Mouse (Mus musculus) kidney, embryonic 16.5 days (tissue): Measurements from ENCODE around the gene Osbp2. TPM values are rescaled to one million over a fixed set of nuclear protein-coding genes. Genes with fewer than 3 reads are reported as not detected.
A peak's percentile ranks its signal among the peaks of the same experiment; 100 is the strongest.

ENCODE experiments used
- ATAC-seq: fragments of 200-750 bp; cut with Nextera tagmentation; 2 replicates; pipeline ENCODE4 v1.8.0; 2017; ENCODE audit warnings: moderate TSS enrichment; ENCODE audit not compliant: low FRiP score, low TSS enrichment
- H3K27ac ChIP-seq: fragments of 300-500 bp; sonication (generic); 2 replicates; pipeline ENCODE4 v1.5.1; 2014; ENCODE audit warnings: low read length
- H3K27me3 ChIP-seq: fragments of 300-500 bp; sonication (generic); 2 replicates; pipeline ENCODE4 v1.6.1; 2014; ENCODE audit warnings: low read length, control low read depth, mixed read lengths; ENCODE audit not compliant: insufficient read depth
- H3K36me3 ChIP-seq: fragments of 300-500 bp; sonication (generic); 2 replicates; pipeline ENCODE4 v1.6.1; 2014; ENCODE audit warnings: low read length, control low read depth, mixed read lengths; ENCODE audit not compliant: insufficient read depth
- H3K4me1 ChIP-seq: fragments of 300-500 bp; sonication (generic); 2 replicates; pipeline ENCODE4 v1.6.1; 2014; ENCODE audit warnings: low read length, control low read depth, mixed read lengths; ENCODE audit not compliant: insufficient read depth
- H3K4me2 ChIP-seq: fragments of 300-500 bp; sonication (generic); replicated peaks from 2 replicates; pipeline ENCODE4 v1.6.1; 2014; ENCODE audit warnings: low read depth, low read length
- H3K4me3 ChIP-seq: fragments of 300-500 bp; sonication (generic); 2 replicates; pipeline ENCODE4 v1.5.1; 2014; ENCODE audit warnings: mild to moderate bottlenecking, low read length
- H3K9ac ChIP-seq: fragments of 300-500 bp; sonication (generic); replicated peaks from 2 replicates; pipeline ENCODE4 v1.6.1; 2014; ENCODE audit warnings: low read length
- H3K9me3 ChIP-seq: fragments of 300-500 bp; sonication (generic); 2 replicates; pipeline ENCODE4 v1.6.1; 2016; ENCODE audit warnings: low read length, control low read depth
- WGBS: fragments of 180-500 bp; shearing (Covaris S2); extraction: QIAGEN DNeasy Blood & Tissue Kit; methylation state at CpG from one replicate; pipeline ENCODE4 v1.1.7; 2014; 5-methylcytosine and 5-hydroxymethylcytosine counted together
- polyA plus RNA-seq: library from polyadenylated mRNA; unstranded; fragments of >200 nt; fragmentation: Nextera tagmentation; extraction: Ambion mirVana; gene quantifications from 2 replicates; pipeline ENCODE4 v1.2.1, GENCODE M21; 2015

Osbp2 gene
- polyA plus RNA-seq, 1 experiment from 2014 or later = 1.1 TPM

GRCm38 (mm10) chr11:3724726-3725125, 139.0 kb downstream of the Osbp2 start:
- no peaks in the 10 kb centered on the region for H3K4me1 ChIP-seq
- H3K4me2 ChIP-seq = no peak overlapping the region
- no peaks in the 10 kb centered on the region for H3K27me3 ChIP-seq
- no peaks in the 10 kb centered on the region for H3K9me3 ChIP-seq
- no peak for ATAC-seq
- no peak overlapping the region for H3K9ac ChIP-seq
- H3K36me3 ChIP-seq = no peaks in the 10 kb centered on the region
- no peak overlapping the region for H3K4me3 ChIP-seq
- WGBS = 76% methylated on average over 5 of the region's 5 CpGs
- no peak overlapping the region for H3K27ac ChIP-seq

- no peaks in the 10 kb centered on the region for H3K36me3 ChIP-seq
- H3K9ac ChIP-seq = no peak overlapping the region
- no peak for ATAC-seq
- no peaks in the 10 kb centered on the region for H3K4me1 ChIP-seq
- WGBS = 81% methylated on average over 4 of the region's 4 CpGs
- no peak overlapping the region for H3K27ac ChIP-seq
- no peak overlapping the region for H3K4me3 ChIP-seq
- H3K9me3 ChIP-seq = no peaks in the 10 kb centered on the region
- no peaks in the 10 kb centered on the region for H3K27me3 ChIP-seq
- H3K4me2 ChIP-seq = no peak overlapping the region
Observed at GRCm38 (mm10) chr11:3723910-3724309, 139.8 kb downstream of the Osbp2 start.

- H3K4me2 ChIP-seq = no peak overlapping the region
- no peaks in the 10 kb centered on the region for H3K9me3 ChIP-seq
- no peaks in the 10 kb centered on the region for H3K27me3 ChIP-seq
- H3K4me1 ChIP-seq = no peaks in the 10 kb centered on the region
- no peak for ATAC-seq
- H3K27ac ChIP-seq = no peak overlapping the region
- H3K36me3 ChIP-seq = no peaks in the 10 kb centered on the region
- no peak overlapping the region for H3K9ac ChIP-seq
- no peak overlapping the region for H3K4me3 ChIP-seq
- 58% methylated on average over 3 of the region's 3 CpGs for WGBS
Observed at GRCm38 (mm10) chr11:3722861-3723260, 140.8 kb downstream of the Osbp2 start.

DNA sequence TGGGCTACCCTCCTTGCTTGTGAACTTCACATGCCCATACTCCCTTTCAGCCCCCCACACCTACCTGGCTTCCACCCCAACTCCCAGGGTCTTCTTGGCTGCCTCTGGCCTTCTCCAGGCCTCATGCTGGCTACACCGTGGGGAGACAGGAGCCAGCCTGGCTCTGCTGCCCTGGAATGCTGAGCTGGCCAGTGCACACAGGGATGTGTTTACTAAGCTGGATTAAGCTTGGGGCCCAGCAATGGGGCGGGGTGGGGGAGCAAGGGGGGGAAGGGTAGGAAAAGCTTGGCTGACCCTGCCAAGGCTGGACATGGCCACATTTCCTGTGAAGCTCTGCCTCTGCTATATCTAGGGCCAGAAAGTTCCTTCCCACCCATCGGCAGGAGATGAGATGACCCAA, 141.7 kb downstream of the Osbp2 start:
- Histone ChIP-seq H3K4me2 (no peak overlapping the region), H3K9me3 (no peaks in the 10 kb centered on the region), H3K36me3 (no peaks in the 10 kb centered on the region), H3K27me3 (no peaks in the 10 kb centered on the region), H3K27ac (no peak overlapping the region), H3K4me1 (no peaks in the 10 kb centered on the region), H3K9ac (no peak overlapping the region), H3K4me3 (no peak overlapping the region)
- no peak for ATAC-seq
- WGBS = 68% methylated on average over 3 of the region's 3 CpGs

DNA sequence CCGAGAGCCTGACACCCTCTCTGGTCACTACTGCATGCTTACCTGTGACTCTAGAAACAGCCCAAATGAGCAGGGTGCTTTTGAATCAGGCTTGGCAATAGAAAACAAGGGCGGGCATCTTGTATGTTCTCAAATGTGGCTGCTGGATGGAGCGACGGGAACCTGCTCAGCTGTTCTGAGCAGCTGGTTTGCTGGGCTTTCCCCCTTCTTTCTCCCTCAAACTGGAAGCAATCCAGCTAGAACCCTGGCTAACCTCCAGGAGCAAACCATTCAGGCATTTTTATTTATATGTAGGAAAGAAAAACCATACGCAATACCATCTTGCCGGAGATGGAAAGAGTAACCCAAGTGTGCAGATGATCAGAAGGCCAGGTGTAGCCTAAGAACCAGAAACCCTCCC, 147.0 kb downstream of the Osbp2 start:
- Histone ChIP-seq H3K4me2 (no peak overlapping the region), H3K27ac (no peak overlapping the region), H3K4me1 (no peaks in the 10 kb centered on the region), H3K9ac (no peak overlapping the region), H3K27me3 (no peaks in the 10 kb centered on the region), H3K9me3 (no peaks in the 10 kb centered on the region), H3K36me3 (no peaks in the 10 kb centered on the region), H3K4me3 (no peak overlapping the region)
- WGBS = 77% methylated on average over 6 of the region's 6 CpGs
- ATAC-seq = no peak

GRCm38 (mm10) chr11:3714486-3714885, 149.2 kb downstream of the Osbp2 start:
- H3K9me3 ChIP-seq = no peaks in the 10 kb centered on the region
- no peak overlapping the region for H3K27ac ChIP-seq
- no peaks in the 10 kb centered on the region for H3K27me3 ChIP-seq
- no peaks in the 10 kb centered on the region for H3K36me3 ChIP-seq
- H3K4me1 ChIP-seq = no peaks in the 10 kb centered on the region
- no peak overlapping the region for H3K4me2 ChIP-seq
- no peak overlapping the region for H3K4me3 ChIP-seq
- no peak overlapping the region for H3K9ac ChIP-seq
- ATAC-seq = 0 out of 2 replicates have a peak, but pooled peaks have one; percentile 46
- WGBS = 40% methylated on average over 15 of the region's 15 CpGs

DNA sequence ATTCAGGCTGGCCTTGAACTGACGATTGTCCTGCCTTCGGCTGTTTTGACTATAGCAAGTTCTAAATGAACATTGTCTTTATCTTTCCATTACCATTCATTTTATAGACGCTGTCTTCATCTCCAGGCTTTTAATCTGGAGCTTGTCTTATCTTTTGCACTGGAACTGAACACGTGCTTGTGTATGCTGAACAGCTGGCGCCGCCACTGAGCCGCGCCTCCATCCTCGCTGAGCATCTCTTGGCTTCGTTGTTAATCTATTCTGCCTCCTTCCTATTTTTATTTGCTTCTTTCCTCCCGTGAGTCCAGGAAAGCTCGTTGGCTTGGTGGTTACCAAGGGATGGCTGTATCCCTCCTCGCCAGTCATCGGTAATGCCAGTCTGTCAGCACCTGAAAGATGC, 153.5 kb downstream of the Osbp2 start:
- 67% methylated on average over 14 of the region's 14 CpGs for WGBS
- ATAC-seq = no peak

GRCm38 (mm10) chr11:3707057-3707456, 156.6 kb downstream of the Osbp2 start:
- Histone ChIP-seq H3K4me1 (0 out of 2 replicates have a peak, but pooled peaks cover 3% of the 10 kb centered on the region), H3K36me3 (no peaks in the 10 kb centered on the region), H3K27me3 (no peaks in the 10 kb centered on the region; the same call in 1 of the 2 replicates), H3K4me3 (no peak overlapping the region), H3K27ac (no peak overlapping the region), H3K9ac (no peak overlapping the region), H3K9me3 (no peaks in the 10 kb centered on the region), H3K4me2 (no peak overlapping the region)
- ATAC-seq = no peak
- 78% methylated on average over 8 of the region's 8 CpGs for WGBS

More for the DNA sequence above, 153.5 kb downstream of the Osbp2 start:
- Histone ChIP-seq H3K27ac (no peak overlapping the region), H3K27me3 (no peaks in the 10 kb centered on the region; the same call in 1 of the 2 replicates), H3K4me2 (no peak overlapping the region), H3K9me3 (no peaks in the 10 kb centered on the region), H3K9ac (no peak overlapping the region), H3K4me3 (no peak overlapping the region), H3K4me1 (0 out of 2 replicates have a peak, but pooled peaks cover 3% of the 10 kb centered on the region), H3K36me3 (no peaks in the 10 kb centered on the region)

GRCm38 (mm10) chr11:3704404-3704803, 159.3 kb downstream of the Osbp2 start:
- H3K27me3 ChIP-seq = no peaks in the 10 kb centered on the region; the same call in 1 of the 2 replicates
- 78% methylated on average over 8 of the region's 8 CpGs for WGBS
- no peaks in the 10 kb centered on the region for H3K36me3 ChIP-seq
- H3K27ac ChIP-seq = no peak overlapping the region
- ATAC-seq = no peak
- 0 out of 2 replicates have a peak, but pooled peaks cover 3% of the 10 kb centered on the region for H3K4me1 ChIP-seq
- H3K9ac ChIP-seq = no peak overlapping the region
- H3K4me3 ChIP-seq = no peak overlapping the region
- H3K4me2 ChIP-seq = no peak overlapping the region
- H3K9me3 ChIP-seq = no peaks in the 10 kb centered on the region

- Histone ChIP-seq H3K27ac (no peak overlapping the region), H3K4me3 (no peak overlapping the region), H3K27me3 (no peaks in the 10 kb centered on the region; the same call in 1 of the 2 replicates), H3K9me3 (no peaks in the 10 kb centered on the region), H3K36me3 (no peaks in the 10 kb centered on the region), H3K4me2 (no peak overlapping the region), H3K4me1 (0 out of 2 replicates have a peak, but pooled peaks cover 3% of the 10 kb centered on the region), H3K9ac (no peak overlapping the region)
- no peak for ATAC-seq
- WGBS = 74% methylated on average over 7 of the region's 7 CpGs
Observed at GRCm38 (mm10) chr11:3703089-3703992, 160.4 kb downstream of the Osbp2 start.
